Mouse (Mus musculus) small intestine, adult 2 months (tissue): ENCODE measurements at regions not wholly inside any gene's neighbourhood (a gene's known extent, or its start where the extent isn't known, plus 50 kb on each side); places are given as distances from the start of the nearest gene placed in this dataset.

Experiments used
- CTCF ChIP-seq: fragments of 200-500 bp; IDR thresholded peaks from 2 replicates; pipeline ENCODE4 v1.5.1; 2012; ENCODE audit warnings: low read depth, mild to moderate bottlenecking, control low read depth, inconsistent platforms, low read length, moderate library complexity, mixed read lengths; ENCODE audit not compliant: insufficient replicate concordance, insufficient read length; ENCODE audit errors: extremely low read depth
- POLR2A ChIP-seq: fragments of 200-500 bp; IDR thresholded peaks from 2 replicates; pipeline ENCODE4 v1.6.1; 2012; ENCODE audit warnings: low read depth, mild to moderate bottlenecking, control low read depth, inconsistent platforms, low read length, moderate library complexity

DNA sequence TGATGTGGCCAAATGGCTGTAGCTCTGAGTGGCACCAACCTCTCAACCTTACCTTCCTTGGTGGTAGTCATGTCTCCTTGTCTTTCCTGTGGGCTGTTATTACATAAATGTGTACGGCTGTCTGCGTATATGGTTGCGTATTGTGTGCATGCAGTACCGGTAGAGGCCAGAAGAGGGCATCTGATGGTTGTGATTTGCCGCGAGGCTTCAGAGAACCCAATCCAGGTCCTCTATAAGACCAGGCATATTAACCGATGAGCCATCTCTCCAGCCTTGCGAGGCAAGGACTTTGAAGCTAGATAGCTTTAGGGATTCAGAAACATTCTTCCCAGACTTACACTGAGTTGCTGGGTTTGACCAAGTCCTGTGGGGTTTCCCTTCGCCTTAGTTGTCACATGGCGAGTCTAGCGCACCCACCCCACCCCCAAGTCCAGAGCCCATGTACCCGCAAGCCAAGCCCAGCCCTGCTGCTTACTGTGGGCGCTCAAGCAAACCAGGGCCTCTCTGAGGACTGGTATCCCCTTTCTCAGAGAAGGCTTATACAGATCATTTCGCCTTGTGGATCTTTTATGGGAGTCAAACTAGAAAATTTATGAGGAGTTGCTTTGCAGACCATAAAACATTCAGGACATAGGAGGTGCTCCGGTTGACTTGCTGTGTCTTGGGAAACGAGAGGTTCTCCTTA lies 172.7 kb downstream of the Katnal1 start:
- TF ChIP-seq POLR2A, result no peak
- peak; percentile 72; the same call in 1 of the 2 replicates for TF ChIP-seq CTCF
